Mouse (Mus musculus): Measurements from ENCODE around the gene Tspan9. TPM values are rescaled to one million over a fixed set of nuclear protein-coding genes. Genes with fewer than 3 reads are reported as not detected.

Tspan9 gene
- total RNA-seq, 2 experiments from 2014 or later = 69.5 to 78.5 TPM

DNA sequence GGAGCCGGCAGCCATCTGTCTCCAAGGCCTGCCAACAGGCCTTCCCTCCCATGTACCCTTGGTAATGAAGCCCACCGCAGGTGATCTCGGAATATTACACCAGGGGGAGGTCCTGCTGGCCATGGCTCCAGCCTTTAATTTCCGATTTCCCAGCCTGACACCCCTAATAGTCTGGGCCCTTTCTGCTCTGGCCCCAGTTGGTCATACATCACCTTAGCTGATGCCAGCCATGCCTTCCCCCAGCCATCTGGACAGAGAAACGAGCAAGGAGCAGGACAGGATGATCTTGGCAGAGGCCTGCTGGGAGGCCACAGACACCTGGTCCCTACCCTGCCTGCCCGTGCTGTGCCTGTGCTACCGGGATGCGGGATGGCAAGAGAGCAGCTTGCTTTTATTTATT is 62.1 kb downstream of the Tspan9 start:
- peak; percentile 81 for DNase-seq
- intact Hi-C loops (cut with DNase I) = no loop called here

DNA sequence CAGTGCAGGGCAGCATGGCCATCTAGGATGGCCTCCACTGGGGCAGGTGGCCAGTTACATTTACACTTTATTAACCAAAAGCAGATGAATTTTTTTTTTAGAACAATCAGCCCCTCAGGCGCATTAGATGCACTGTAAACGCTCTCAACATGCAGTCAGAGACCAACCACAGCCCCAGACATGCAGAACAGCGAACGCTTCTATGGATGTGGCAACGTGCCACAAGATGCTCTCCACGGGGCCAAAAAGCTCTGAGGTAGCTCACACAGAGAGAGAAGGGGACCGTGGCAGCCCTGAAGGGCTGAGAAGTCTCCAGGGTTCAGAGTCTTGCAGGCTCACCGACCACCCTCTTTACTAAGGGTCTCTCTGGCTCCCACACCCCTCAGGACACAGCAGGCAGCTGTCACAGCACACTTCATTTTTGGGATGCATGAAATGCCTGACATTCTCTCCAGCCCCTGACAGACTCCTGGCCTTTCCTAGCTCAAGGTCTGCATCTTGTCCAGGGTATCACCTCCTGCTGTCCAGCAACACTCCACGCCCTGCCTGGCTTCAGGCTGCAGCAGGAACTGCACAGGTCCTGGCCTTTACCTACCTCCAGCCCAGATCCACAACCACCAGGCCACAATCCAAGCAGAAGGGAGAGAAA is 63.7 kb downstream of the Tspan9 start:
- intact Hi-C loops (cut with DNase I) = no loop called here
- no peak for DNase-seq

DNA sequence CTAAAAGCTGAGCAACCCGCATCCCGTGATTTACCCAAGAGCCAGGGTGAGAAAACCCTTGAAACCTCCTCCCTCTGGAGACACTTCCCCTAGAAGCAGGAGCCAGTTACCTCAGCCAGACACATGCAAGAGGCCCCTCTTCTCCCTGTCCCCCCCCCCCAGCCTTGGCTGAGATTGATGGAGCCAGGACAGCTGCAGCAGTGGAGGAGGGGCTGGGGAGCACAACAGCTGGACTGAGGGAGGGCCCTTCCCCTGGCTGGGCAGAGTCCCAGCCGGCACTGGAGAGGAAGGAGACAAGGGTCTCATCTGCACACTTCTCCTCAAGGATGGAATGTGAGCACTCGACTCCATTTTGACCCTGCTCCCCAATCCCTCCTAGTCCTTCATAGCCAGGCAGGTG is 64.9 kb downstream of the Tspan9 start:
- DNase-seq = no peak
- intact Hi-C loops (cut with DNase I) = no loop called here

DNA sequence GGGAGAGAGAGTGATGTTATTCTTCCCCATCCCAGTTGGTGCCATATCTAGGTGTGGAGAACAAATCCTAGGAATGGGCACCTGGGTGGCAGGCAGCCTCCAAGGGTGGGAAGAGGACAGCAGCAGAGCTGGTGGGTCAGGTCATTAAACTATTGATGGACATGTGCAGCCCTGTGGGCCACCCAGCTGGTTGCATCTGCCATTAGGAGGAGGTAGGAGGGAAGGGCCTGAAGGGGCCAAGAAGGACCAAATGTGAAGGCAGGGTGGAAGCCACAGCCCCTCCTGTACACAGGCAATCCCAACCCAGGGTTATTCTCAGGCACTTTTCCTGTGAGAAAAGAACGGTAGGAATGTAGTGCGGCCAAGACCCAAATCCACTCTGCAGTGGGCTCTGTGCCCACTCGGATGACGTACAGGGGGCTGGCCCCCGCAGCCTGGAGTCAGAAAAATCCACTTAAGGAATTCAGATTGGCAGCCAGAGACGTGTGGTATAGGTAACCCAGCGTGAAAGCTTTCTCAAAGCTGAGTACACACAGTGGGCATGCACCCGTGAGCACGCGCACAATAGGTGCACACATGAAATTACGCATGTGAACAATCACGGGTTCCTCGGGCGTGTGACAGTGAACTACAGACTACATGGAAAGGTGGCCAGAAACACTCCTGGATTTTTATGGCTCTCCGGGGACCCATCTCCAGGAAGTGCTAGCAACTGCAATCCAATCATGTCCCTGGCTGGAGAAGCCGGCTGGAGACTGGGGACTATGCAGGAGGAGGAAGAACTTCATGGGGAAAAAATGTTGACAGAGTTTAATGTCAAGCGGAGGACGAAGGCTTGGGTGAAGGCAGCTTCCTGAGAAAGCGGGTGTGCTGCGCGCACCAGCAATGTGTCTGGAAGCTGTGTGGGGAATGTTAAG is 67.0 kb downstream of the Tspan9 start:
- no peak for DNase-seq
- intact Hi-C loops (cut with DNase I) = no loop called here

DNA sequence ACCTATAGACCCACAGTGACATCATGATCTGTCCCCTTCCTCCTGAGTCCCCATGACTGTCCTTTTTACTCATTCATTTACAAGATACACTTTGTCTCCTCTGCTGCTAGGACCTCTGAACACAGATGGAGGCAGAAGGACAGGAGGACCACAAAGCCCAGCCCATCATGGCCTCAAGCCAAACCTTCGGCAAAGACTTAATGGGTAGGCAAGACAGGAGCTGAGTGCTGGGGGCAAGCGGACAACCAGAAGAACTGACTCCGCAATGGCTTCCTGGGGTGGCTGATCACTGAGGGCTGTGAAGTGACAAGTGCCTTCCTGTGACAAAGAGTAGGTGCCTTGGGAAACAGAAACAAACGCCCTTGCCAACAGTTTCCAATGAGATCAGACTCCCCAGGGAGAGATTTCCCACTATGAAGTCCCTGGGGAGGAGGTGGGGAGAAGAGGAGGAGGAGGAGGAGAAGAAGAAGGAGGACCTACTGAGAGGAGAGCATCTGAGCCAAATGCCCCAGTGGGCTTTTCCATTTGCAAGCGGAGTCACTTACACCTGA is 67.9 kb downstream of the Tspan9 start:
- DNase-seq = peak; percentile 54
- intact Hi-C loops (cut with DNase I) = no loop called here

DNA sequence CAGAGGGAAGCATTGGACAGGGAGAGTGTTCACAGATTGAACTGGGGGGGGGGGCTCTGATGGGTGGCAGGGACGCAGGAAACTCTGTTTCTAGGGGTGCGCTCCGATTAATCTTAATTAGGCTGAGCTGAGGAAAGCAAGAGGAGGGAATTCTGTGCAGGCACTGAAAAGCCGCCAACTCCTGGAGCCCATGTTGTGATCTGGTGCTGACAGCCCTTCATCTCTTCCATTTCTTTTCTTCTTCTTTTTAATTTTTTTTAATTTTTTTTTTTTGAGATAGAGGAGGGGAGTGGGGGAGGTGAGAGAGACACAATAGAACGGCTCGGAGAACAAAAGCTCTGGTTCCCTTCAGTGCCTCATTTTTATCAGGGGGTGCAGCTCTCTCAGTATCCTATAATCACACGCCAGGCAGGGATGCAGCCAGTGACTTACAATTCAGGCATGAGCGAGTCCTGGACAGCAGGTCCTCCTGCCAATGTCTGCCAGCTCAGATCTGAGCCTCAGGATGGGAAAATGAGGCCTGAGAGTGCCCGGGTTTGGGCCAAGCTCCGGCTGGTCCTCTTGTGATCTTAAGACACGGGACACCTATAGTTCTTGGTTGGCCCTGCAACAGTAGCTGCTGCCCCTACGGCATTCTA is 72.4 kb downstream of the Tspan9 start:
- intact Hi-C loops (cut with DNase I) = no loop called here
- peak; percentile 71 for DNase-seq

DNA sequence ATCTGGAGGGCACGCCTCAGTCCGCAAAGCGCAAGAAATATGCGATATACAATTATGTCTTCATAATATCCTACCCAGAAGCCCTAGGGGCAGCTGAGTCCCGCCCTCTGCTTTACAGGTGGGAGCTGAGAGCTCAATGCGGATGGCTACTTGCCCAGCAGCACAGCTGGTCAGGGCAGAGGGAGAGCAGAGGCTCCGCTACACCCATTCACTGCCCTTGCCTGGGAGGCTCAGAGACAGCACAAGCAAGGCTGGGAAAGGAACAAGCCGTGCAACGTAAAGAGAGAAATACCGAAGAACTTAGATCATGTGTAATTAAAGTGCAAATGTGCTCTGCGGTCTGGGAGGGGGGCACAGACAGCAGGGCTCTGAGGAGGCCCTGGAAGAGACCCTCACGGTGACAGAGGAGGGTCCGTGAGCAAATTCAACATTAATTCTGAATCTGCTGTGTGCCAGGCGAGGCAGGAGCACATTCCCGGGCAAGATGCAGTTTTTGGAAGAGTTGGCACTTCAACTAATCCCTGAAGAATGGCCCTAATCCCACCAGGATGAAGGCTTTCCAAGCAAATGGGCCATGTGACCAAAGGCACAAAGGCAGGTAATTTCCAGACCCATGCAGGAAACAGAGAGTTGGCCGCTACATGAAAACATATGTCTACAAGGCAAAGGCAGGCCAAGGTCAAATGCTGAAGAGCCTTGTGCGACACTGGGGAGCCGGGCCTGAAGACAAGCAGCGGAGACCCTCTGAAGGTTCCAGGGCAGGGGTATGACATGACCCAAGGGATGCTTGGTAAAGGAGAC is 73.1 kb downstream of the Tspan9 start:
- DNase-seq = peak; percentile 72
- intact Hi-C loops (cut with DNase I) = no loop called here

DNA sequence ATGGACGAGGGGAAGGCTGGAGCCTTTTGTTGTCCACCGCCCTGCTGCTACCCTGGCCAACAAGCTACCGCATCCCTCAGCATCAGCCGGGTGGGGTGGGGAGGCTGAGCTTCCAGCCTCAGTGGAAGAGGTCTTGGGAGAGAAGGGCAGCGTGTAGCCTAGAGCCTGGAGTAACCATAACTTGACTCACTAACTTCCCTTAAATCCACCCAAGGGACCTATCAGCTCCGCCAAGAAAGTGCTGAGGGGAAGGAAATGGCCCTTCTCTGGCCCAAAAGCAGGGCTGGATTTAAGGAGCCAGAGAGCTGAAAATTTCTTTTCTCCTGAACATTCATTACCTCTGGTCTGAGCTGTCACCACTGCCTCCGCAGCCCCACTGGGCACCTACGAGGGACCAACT is 75.2 kb downstream of the Tspan9 start:
- no peak for DNase-seq
- intact Hi-C loops (cut with DNase I) = no loop called here

DNA sequence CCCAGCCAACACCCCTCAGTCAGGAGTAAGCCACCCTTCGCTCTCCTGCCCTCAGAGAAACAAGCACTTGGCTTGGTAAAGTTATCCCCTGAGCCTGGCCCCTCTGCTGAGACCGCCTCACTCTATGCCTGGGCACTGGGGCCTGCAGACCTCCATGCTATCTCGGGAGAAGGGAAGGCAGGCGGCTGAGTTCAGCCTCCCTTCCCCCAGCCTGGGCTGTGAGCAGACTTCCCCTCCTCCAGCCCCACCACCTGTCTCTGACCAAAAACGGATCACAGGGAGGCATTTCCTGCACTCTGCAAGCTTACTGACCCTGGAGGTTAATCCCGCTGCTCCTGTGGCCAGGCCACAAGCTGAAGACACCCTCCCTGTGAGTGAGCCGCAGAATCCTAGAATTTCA is 77.4 kb downstream of the Tspan9 start:
- DNase-seq = no peak

DNA sequence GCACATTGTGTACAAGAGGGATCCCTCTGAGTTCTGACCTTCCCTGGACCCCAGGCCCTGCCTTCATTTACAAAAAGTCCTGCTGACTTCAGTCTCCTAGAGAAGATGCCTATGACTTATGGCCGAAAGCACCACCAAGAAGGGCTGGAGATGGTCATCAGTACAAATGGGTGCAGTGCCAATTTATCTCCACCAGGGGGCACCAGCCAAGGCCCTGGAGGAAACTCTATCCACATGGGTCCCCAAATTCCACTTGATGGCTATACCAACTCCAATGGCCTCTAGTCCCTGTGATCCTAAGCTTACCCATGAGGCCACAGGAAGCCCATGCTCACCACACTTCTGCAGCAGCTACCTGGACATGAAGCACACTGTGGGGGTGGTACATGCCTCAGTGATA is 79.9 kb downstream of the Tspan9 start:
- DNase-seq = no peak
- intact Hi-C loops (cut with DNase I) = no loop called here

More for the DNA sequence above, 77.4 kb downstream of the Tspan9 start:
- intact Hi-C loops (cut with DNase I) = no loop called here

DNA sequence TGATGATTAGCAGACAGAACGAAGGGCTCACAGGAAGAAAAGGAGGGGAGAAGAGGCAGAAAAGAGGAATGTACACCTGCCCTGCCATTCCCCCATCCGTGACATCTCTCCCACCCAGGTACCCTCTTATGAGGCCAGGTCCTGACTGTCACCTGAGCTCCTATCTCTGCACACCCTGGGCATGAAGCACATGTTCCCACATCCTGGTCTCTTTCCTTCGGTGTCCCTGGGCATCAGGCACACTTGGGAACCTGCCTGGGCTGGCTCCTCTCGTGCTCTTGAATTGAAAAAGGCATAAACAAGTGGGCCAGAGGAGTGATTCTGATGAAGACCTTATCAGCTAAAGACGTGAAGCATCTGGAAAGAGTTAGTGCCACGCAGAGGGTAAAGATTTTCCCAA is 80.6 kb downstream of the Tspan9 start:
- DNase-seq = no peak
- intact Hi-C loops (cut with DNase I) = no loop called here

DNA sequence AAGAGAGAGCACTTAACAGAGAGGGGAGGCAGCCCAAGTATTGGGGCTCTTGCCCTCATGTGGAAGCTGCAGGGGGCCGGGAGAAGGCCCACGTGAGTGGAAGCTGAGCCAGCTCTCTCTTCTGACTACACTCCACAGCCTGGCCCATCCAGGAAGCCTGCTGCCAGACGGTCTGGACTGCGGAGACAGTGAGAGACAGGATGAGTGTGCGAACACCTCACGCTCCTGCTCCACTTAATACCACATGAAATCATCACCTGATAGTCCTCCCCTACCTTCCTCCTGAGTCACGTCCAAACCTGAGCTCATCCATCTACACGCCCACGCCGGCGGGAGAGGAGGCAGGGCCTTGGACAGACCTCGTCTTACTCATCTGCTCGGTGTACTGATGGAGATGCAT is 81.2 kb downstream of the Tspan9 start:
- intact Hi-C loops (cut with DNase I) = no loop called here
- DNase-seq = no peak

DNA sequence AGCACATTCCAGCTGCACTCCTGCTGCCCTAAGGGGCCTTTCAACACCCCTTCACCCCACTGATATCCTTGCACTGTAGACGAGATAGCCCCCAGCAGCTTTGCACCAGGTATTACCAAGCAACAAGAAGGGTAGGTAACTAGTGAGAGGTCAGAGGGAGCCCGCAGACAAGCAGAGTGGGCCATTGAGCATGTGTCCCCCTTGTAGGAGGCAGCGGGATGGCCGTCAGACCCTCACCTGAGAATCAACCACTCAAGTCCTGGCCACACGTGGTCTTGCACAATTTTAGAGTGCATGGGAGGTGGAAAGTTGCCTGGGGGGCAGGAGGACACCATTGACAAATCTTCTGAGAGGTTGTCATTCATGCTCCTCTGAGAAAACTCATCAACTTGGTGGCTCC is 82.1 kb downstream of the Tspan9 start:
- intact Hi-C loops (cut with DNase I) = no loop called here
- no peak for DNase-seq

DNA sequence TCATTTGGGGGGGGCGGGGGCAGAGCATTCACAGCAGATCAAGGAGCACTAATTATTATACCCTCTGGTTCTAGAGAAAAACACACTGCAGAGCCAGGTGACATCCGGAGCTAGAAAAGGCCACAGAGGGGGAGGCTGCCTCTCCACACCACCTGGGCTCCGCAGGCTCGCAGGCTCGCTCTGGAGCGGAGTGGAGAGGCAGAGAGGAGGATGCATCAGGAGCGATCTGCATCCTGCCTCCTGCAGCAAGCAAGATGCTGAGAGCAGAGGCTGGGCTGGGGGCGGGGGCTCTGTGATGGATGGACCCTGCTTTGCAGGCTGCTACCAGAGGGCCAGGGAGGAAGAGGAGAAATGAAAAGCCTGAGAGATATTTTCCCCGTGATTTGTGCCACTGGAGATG is 84.8 kb downstream of the Tspan9 start:
- intact Hi-C loops (cut with DNase I) = no loop called here
- no peak for DNase-seq

DNA sequence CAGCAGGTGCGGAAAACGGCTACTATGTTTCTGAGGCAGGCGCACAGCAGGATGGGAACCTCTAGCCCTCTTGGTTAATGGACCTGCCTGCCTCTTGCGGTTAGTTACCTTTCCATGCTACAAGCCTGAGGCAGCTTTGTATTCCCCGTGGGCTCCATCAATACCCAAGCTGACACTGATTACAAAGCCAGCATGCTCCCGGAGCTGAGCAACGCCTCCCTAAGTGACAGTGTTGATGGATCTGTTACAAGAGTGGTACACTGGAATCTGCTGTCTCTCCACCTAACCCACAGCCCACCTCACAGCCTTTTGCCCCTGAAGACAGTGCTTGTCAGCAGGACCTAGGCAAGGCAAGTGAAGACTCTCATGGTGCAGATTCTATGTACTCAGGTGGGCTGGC is 85.2 kb downstream of the Tspan9 start:
- no peak for DNase-seq
- intact Hi-C loops (cut with DNase I) = no loop called here

DNA sequence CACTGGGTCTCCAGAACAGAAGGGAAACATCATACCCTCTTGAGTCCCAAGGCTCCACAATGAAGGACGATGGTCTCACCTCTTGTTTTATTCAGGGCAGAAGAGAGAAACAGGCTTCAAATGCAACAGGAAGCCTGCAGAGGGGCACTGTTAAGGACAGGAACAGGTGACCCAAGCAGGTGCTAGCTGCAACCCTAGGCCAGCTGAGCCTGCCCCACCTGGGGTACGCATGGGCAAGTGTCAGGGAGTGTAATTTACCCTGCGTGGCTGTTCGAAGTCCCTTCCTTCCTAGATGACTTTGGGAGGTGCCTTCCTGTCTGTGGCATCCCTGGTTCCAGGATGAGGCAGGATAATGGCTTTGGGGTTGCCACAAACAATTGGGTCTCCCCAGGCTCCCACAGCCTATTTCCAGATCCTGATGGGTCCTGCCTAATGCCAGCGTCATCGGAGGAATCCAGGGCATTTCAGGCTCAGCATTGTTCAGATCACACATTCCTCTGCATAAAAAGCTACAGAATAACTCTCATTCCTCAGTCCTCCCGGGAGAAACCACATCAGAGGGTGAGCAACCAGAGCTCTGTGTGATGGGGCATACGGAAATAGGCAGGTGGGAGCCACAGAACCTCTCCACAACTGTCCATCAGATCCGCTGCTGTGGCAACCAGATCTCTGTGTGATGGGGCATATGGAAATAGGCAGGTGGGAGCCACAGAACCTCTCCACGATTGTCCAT is 90.2 kb downstream of the Tspan9 start:
- DNase-seq = no peak
- intact Hi-C loops (cut with DNase I) = no loop called here

DNA sequence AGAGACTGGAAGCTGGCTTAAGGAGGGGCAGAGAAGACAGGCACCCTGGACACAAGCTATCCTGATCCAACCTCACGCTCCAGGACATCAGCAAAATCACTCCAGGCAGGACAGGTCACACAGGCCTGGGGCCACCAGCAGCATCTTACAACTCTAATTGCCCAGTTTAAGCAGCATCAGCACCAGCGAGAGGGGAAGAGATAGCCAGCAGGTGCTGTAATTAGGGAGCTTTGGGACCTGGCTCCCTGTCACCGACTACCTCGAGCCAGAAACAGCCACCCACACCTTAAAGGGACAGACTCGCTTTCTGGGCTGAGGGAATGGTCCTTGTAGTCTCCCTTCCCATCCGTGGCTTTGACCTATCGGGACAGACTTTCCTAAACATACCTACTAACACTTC is 95.7 kb downstream of the Tspan9 start:
- DNase-seq = no peak
- intact Hi-C loops (cut with DNase I) = no loop called here

DNA sequence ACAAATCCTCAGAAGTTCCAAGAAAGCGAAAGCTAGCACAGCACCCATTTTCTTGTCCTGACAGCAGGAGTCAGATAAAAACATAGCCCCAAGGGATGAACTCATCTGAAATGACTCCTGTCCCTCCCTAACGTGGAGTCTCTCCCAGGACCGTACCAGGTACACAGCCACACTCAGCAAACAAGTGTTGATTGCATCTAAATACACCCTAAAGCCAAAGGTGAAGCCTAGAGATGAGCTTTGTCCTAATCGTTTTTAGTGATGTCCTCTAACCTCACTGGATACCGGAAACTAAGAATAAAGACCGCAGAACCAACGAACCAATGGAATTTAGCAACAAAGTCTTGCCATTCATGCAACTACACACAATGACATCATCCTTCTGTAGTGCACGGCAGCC is 96.2 kb downstream of the Tspan9 start:
- intact Hi-C loops (cut with DNase I) = no loop called here
- DNase-seq = no peak

DNA sequence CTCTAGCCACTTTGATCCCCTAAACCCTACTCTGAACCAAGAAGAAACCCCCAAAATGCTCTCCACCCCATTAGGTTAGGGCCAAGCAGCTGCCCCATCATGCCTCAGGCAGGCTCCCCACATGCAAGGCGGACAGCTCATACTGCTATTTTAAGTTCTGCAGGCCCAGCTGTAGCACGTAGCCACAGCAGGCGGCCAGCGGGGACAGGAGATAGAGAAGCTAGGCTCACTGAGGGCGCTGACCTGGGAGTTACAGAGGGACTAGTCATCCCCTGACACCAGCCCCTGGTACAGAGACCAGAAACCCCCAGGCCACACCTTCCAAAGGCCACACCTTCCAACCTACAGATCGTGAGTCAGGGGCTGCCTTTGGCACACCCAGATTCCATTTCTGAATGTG is 96.6 kb downstream of the Tspan9 start:
- DNase-seq = no peak

DNA sequence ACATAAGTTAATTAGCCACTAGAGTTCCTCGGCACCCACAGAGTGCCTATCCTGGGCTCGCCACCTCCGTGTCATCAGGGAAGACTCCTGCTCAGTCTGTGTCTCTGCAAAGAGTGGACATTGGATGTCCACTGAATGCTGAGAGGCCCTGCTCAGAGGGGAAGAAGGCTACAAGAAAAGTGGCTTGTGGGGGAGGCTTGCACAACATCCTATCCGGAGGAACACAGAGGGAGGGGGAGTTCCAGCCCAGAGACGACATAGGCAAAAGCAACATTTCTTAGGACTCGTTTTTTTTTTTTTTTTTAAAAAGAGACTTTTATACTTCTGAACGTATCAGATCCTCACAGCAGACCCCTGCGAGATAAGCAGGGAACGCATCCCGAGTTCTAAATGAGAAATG is 98.7 kb downstream of the Tspan9 start:
- intact Hi-C loops (cut with DNase I) = no loop called here
- no peak for DNase-seq

More for the DNA sequence above, 96.6 kb downstream of the Tspan9 start:
- intact Hi-C loops (cut with DNase I) = no loop called here
